Mouse (Mus musculus) myocyte (in vitro differentiated cells): ENCODE results near the gene Kcnt2.

Experiments
- E2F4 ChIP-seq: IDR thresholded peaks from one replicate; pipeline ENCODE4 v1.6.1; 2011; ENCODE audit warnings: mild to moderate bottlenecking, control low read depth, moderate library complexity; ENCODE audit not compliant: insufficient read depth
- MYOG ChIP-seq, 3 experiments: IDR thresholded peaks; one replicate each; pipeline ENCODE4 v1.6.1; 2011; ENCODE audit warnings: control low read depth in 2 of 3, low read depth in 2 of 3, mild to moderate bottlenecking in 2 of 3; ENCODE audit not compliant: insufficient read length in 2 of 3, control insufficient read depth in 1 of 3, insufficient read depth in 1 of 3
- TCF12 ChIP-seq: IDR thresholded peaks from one replicate; pipeline ENCODE4 v1.6.1; 2011; ENCODE audit warnings: mild to moderate bottlenecking, control low read depth; ENCODE audit not compliant: poor library complexity, insufficient read depth, severe bottlenecking

- no peak for TF ChIP-seq TCF12
- TF ChIP-seq MYOG (IDR thresholded peaks at IDR 0.05; ENCODE audit: control insufficient read depth in 1 of 3, insufficient read depth in 1 of 3, insufficient read length in 2 of 3, low read depth in 2 of 3), result no peak
- no peak for TF ChIP-seq E2F4
Observed at GRCm38 (mm10) chr1:140489816-140490215, 243.9 kb downstream of the Kcnt2 start.
